Mouse (Mus musculus) brain, embryonic 14.5 days (tissue): Measurements from ENCODE around the gene Armc9. TPM values are rescaled to one million over a fixed set of nuclear protein-coding genes. Genes with fewer than 3 reads are reported as not detected.

Experiments used
- DNase-seq: peaks from one replicate; pipeline ENCODE4 v3.0.0-alpha.2; 2011; ENCODE audit warnings: low read depth
- CTCF ChIP-seq: fragments of 200-500 bp; IDR thresholded peaks from 2 replicates; pipeline ENCODE4 v1.5.1; 2012; ENCODE audit warnings: inconsistent platforms, mild to moderate bottlenecking, moderate library complexity, borderline replicate concordance; ENCODE audit not compliant: insufficient read depth, insufficient read length; ENCODE audit errors: extremely low read depth
- POLR2A ChIP-seq: fragments of 200-500 bp; IDR thresholded peaks from 2 replicates; pipeline ENCODE4 v1.6.1; 2012; ENCODE audit warnings: mild to moderate bottlenecking, inconsistent platforms, borderline replicate concordance; ENCODE audit not compliant: poor library complexity, insufficient read depth, insufficient read length, severe bottlenecking; ENCODE audit errors: extremely low read depth
- polyA plus RNA-seq: library from polyadenylated mRNA; depleted of rRNA; stranded (reverse); fragments of >200 nt; gene quantifications from 2 replicates; pipeline ENCODE4 v1.2.3, GENCODE M21; 2012

The Armc9 gene
- polyA plus RNA-seq, 1 experiment = 23.9 TPM

- TF ChIP-seq POLR2A = no peak
- TF ChIP-seq CTCF = no peak
- no peak for DNase-seq
These were observed 78.1 kb downstream of the Armc9 start for GRCm38 (mm10) chr1:86232631-86233030.

DNA sequence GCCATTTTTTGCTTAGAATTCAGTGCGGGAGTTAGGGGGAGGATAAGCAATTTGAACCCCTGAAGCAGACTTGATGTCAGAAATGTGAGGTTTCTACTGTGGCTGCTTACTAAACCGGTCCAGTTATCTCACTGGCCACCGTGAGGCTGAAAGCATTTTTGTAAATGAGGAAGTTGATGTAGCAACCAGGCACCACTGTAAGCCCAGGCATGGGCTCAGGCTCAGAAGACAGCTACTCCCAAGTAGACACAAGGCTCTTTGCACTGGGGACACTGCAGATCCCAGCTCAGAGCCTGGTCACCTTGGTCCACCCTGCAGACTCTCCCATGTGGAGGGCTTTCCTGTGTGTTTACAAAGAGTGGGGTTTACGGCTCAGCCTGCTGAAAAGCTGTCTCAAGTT, 79.2 kb downstream of the Armc9 start:
- no peak for TF ChIP-seq CTCF
- no peak for TF ChIP-seq POLR2A
- DNase-seq = no peak

- peak; percentile 15 for DNase-seq
- TF ChIP-seq CTCF (no peak), POLR2A (no peak)
These were observed 80.5 kb downstream of the Armc9 start for GRCm38 (mm10) chr1:86235118-86235517.

DNA sequence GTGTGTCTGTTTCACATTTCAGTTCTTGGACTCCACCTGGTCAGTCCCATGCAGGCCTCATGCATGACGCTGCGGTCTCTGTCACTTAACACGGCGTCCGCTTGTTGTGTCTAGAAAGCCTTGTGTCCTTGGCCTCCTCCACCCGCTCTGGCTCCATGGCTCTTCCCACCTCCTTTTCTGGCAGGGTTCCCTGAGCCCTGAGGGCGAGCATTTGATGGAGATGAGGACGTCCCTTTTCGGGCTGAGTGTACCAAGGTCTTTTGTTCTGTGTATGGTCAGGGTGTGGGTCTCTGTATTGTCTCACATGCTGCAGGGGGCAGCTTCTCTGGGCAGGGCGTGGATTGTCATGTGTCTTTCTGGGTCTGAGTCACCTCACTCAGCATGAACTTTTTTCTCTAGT, 81.9 kb downstream of the Armc9 start:
- DNase-seq = peak; percentile 19
- TF ChIP-seq CTCF (no peak), POLR2A (no peak)

GRCm38 (mm10) chr1:86239010-86239409, 84.4 kb downstream of the Armc9 start:
- TF ChIP-seq CTCF (no peak), POLR2A (no peak)
- DNase-seq = no peak

DNA sequence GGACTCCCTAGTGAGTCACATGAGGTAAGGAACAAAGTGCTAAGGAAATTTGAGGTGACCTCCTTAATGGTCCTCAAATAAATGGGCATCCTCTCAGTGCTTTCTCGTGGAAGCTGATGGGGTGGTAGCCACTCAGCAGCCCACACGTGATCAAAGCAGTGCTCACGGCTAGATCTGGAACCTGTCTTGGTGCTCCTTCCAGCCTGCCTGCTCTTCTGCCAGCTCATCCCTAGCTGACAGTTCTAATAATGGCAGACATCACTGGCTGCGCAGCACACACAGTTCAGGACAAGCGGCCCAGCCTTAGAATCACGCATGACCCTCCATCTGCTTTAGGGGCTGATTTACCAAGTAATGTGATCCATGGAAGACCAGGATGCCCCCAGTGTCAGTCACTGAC, 85.3 kb downstream of the Armc9 start:
- TF ChIP-seq POLR2A = no peak
- no peak for TF ChIP-seq CTCF

DNA sequence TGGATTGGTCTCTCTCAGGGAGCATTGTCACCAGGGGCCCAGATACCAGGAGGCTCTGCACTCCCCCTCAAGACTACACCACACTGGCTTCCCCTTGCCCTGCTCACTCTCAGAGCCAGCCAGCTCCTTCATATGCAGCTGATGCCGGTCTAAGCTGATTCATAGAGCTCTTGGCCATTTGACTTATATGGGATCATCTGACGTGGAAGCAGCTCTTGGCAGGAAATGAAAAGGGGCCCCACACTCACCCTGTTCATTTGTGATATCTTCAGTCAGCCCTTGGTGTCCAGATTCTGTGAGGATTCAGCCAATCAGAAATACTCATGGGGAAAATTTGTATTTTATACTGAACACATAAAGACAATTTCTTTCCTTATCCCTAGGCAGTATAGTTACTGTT, 86.4 kb downstream of the Armc9 start:
- TF ChIP-seq POLR2A (no peak), CTCF (no peak)
- no peak for DNase-seq

More for the DNA sequence above, 85.3 kb downstream of the Armc9 start:
- DNase-seq = no peak

DNA sequence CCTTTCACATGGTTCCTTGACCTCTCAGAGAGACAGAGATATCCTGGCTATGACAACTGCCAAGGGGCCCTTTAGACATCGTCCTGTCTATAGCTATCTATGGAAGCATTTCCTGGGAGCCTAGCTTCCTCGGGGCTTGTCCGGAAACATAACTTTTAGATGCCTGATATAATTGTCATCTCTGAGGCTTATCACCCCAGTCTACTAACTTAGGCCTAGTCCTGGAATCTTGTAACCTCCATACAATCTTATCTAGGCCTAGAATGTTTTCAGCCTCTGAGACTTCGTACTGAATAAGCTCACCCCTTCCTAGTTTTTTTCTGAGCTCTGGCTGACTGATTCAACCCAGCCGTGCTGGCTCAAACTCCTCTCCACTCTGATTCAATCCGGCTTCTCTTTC, 88.9 kb downstream of the Armc9 start:
- no peak for DNase-seq

DNA sequence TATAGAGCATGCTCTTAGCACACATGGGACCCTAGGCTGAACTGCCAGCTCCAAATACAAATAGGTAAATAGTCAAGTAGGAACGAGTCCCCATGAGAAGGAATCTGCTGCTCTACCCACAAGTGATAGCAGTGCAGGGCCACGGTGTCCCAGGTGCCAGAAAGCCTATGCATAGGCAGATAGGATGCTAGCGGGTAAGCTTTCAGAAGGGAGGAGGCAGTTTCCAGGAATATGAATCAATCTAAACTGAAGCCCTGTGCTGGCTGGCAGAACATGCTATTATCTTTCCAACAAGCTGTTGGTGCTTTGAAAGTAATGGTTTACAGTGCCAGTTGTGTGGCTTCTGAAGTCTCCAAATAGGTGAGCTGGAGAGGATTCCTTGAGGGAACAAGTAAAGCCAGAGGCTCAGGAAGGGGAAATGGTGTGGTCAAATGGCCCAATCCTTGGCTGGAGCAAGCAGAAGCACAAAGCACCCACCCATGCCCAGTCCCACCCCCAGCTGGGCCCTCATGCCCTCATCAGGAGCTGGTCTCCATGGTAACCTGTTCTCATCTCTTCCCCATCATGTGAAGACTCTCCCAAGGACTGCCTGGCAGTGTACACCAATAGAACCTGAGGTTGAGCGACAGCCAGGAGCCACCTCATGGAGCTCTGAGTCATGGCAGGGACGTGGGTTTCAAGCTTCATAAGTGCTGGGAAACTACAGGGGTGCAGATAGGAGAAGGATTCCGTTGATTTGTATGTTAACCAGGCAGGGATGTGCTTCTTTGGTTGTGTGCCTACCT, 90.9 kb downstream of the Armc9 start:
- TF ChIP-seq POLR2A (no peak), CTCF (no peak)
- DNase-seq = no peak

More for the DNA sequence above, 88.9 kb downstream of the Armc9 start:
- TF ChIP-seq CTCF = no peak
- TF ChIP-seq POLR2A = no peak

GRCm38 (mm10) chr1:86253410-86253809, 98.8 kb downstream of the Armc9 start:
- no peak for TF ChIP-seq POLR2A
- TF ChIP-seq CTCF = no peak

GRCm38 (mm10) chr1:86256311-86256710, 101.7 kb downstream of the Armc9 start:
- TF ChIP-seq CTCF (no peak), POLR2A (no peak)

More at GRCm38 (mm10) chr1:86253410-86253809, 98.8 kb downstream of the Armc9 start:
- DNase-seq = no peak

GRCm38 (mm10) chr1:86257228-86257627, 102.6 kb downstream of the Armc9 start:
- TF ChIP-seq POLR2A = no peak
- no peak for TF ChIP-seq CTCF
- no peak for DNase-seq

More at GRCm38 (mm10) chr1:86256311-86256710, 101.7 kb downstream of the Armc9 start:
- no peak for DNase-seq

GRCm38 (mm10) chr1:86258171-86258824, 103.7 kb downstream of the Armc9 start:
- TF ChIP-seq CTCF (no peak), POLR2A (no peak)
- no peak for DNase-seq
